Mouse (Mus musculus): ENCODE results near the gene Mrm1. TPM values are rescaled to one million over a fixed set of nuclear protein-coding genes. Genes with fewer than 3 reads are reported as not detected.

Gene Mrm1
- 0.69 TPM for polyA plus RNA-seq (2014; fragmentation: Illumina TruSeq; extraction: RNeasy Lipid Tissue Mini Kit (QIAGEN cat#74804); ENCODE audit: low read depth, low replicate concordance)

GRCm38 (mm10) chr11:84818961-84819692 is at the start of gene Mrm1:
TSS of gene Mrm1 (minus strand) at chr11:84819515.

GRCm38 (mm10) chr11:84828516-84829399 is 9.4 kb upstream of the Mrm1 start, which contains the start of gene Dhrs11:
TSS of gene Dhrs11 (minus strand) at chr11:84828994.

Other genes starting within 250 kb of the Mrm1 start
- 11.2 TPM for gene Dhrs11, start 9.5 kb upstream of the Mrm1 start, polyA plus RNA-seq (2014; fragmentation: Illumina TruSeq; extraction: RNeasy Lipid Tissue Mini Kit (QIAGEN cat#74804); ENCODE audit: low read depth, low replicate concordance)
- gene Ggnbp2, start 51.3 kb upstream of the Mrm1 start, polyA plus RNA-seq (2014; fragmentation: Illumina TruSeq; extraction: RNeasy Lipid Tissue Mini Kit (QIAGEN cat#74804); ENCODE audit: low read depth, low replicate concordance), result 188 TPM
- gene Myo19, start 60.6 kb upstream of the Mrm1 start, polyA plus RNA-seq (2014; fragmentation: Illumina TruSeq; extraction: RNeasy Lipid Tissue Mini Kit (QIAGEN cat#74804); ENCODE audit: low read depth, low replicate concordance), result 1.6 TPM
- gene Pigw, start 60.8 kb upstream of the Mrm1 start, polyA plus RNA-seq (2014; fragmentation: Illumina TruSeq; extraction: RNeasy Lipid Tissue Mini Kit (QIAGEN cat#74804); ENCODE audit: low read depth, low replicate concordance), result 8.8 TPM
- gene Znhit3, start 96.9 kb upstream of the Mrm1 start, polyA plus RNA-seq (2014; fragmentation: Illumina TruSeq; extraction: RNeasy Lipid Tissue Mini Kit (QIAGEN cat#74804); ENCODE audit: low read depth, low replicate concordance), result 5.2 TPM
- not detected for gene Car4, start 138.3 kb upstream of the Mrm1 start, polyA plus RNA-seq (2014; fragmentation: Illumina TruSeq; extraction: RNeasy Lipid Tissue Mini Kit (QIAGEN cat#74804); ENCODE audit: low read depth, low replicate concordance)

Data from liver, adult 10 weeks (tissue).